Mouse (Mus musculus): ENCODE measurements around the gene Trub1. TPM values are rescaled to one million over a fixed set of nuclear protein-coding genes. Genes with fewer than 3 reads are reported as not detected.

The Trub1 gene
- polyA plus RNA-seq, 1 experiment from 2014 or later = 13.6 TPM

DNA sequence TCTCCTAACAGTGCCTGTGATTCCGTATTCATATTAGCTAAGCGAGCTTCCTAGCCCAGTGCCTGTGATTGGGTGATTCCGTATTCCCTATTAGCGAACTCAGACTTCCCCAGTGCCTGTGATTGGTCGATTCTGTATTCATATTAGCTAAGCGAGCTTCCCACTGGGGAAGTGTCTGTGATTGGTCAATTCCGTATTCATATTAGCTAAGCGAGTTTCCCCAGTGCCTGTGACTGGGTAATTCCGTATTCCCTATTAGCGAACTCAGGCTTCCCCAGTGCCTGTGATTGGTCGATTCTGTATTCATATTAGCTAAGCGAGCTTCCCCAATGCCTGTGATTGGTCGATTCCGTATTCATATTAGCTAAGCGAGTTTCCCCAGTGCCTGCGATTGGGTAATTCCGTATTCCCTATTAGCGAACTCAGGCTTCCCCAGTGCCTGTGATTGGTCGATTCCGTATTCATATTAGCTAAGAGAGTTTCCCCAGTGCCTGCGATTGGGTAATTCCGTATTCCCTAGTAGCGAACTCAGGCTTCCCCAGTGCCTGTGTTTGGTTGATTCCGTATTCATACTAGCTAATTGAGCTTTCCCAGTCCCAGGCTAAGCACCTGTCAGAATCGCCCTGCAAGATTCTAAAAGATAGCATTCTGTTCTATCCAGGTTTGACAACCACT, 2.7 kb downstream of the Trub1 start:
- ATAC-seq (ENCODE audit: low FRiP score) (no peak), DNase-seq (ENCODE audit: low spot score) (no peak)
- Histone ChIP-seq H3K27me3 (ENCODE audit: control insufficient read depth, insufficient read depth, low read length) (no peaks in the 10 kb centered on the region), H3K9ac (no peak overlapping the region), H3K4me1 (replicated peaks; ENCODE audit: control insufficient read depth, insufficient read depth, low read length) (peaks cover 15% of the 10 kb centered on the region; the same call in 1 of the 2 replicates), H3K4me2 (replicated peaks) (no peak overlapping the region), H3K4me3 (replicated peaks; ENCODE audit: low read length) (no peak overlapping the region), H3K9me3 (ENCODE audit: control insufficient read depth, low read length) (no peaks in the 10 kb centered on the region), H3K27ac (no peak overlapping the region), H3K36me3 (replicated peaks; ENCODE audit: control insufficient read depth, insufficient read depth) (no peaks in the 10 kb centered on the region)
- WGBS = 96% methylated on average over 25 of the region's 25 CpGs

DNA sequence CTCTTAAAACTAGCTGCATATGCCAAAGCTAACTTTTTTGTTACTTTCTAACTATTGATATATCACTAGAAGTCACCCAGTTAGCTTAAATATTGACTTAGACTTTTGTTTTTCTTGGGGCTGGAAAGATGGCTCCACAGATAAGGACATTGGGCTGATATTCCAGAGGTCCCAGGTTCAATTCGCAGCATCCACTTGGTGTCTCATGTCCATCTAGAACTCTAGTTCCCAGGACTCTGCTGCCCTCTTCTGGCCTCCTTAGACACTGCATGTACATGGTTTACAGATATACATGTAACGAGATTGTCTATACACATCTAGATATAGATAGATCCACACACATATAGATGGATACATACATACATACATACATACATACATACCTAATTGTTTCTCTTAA, 4.4 kb downstream of the Trub1 start:
- no peaks in the 10 kb centered on the region for H3K36me3 ChIP-seq (replicated peaks; ENCODE audit: control insufficient read depth, insufficient read depth)
- 76% methylated on average over 2 of the region's 2 CpGs for WGBS
- H3K4me3 ChIP-seq (replicated peaks; ENCODE audit: low read length) = no peak overlapping the region
- peaks cover 14% of the 10 kb centered on the region; the same call in 1 of the 2 replicates for H3K4me1 ChIP-seq (replicated peaks; ENCODE audit: control insufficient read depth, insufficient read depth, low read length)
- H3K27me3 ChIP-seq (ENCODE audit: control insufficient read depth, insufficient read depth, low read length) = no peaks in the 10 kb centered on the region
- ATAC-seq (ENCODE audit: low FRiP score) = no peak
- no peak overlapping the region for H3K27ac ChIP-seq
- no peak overlapping the region for H3K9ac ChIP-seq
- no peak for DNase-seq (ENCODE audit: low spot score)
- no peak overlapping the region for H3K4me2 ChIP-seq (replicated peaks)
- H3K9me3 ChIP-seq (ENCODE audit: control insufficient read depth, low read length) = no peaks in the 10 kb centered on the region

GRCm38 (mm10) chr19:57463741-57464140, 11.0 kb downstream of the Trub1 start:
- H3K4me3 ChIP-seq (replicated peaks; ENCODE audit: low read length) = no peak overlapping the region
- no peak for ATAC-seq (ENCODE audit: low FRiP score)
- H3K4me2 ChIP-seq (replicated peaks) = no peak overlapping the region
- no peaks in the 10 kb centered on the region for H3K9me3 ChIP-seq (ENCODE audit: control insufficient read depth, low read length)
- no peak for DNase-seq (ENCODE audit: low spot score)
- H3K9ac ChIP-seq = no peak overlapping the region
- H3K4me1 ChIP-seq (replicated peaks; ENCODE audit: control insufficient read depth, insufficient read depth, low read length) = no peaks in the 10 kb centered on the region
- H3K36me3 ChIP-seq (replicated peaks; ENCODE audit: control insufficient read depth, insufficient read depth) = no peaks in the 10 kb centered on the region
- no peaks in the 10 kb centered on the region for H3K27me3 ChIP-seq (ENCODE audit: control insufficient read depth, insufficient read depth, low read length)
- no peak overlapping the region for H3K27ac ChIP-seq
- WGBS = 51% methylated on average over 8 of the region's 8 CpGs

DNA sequence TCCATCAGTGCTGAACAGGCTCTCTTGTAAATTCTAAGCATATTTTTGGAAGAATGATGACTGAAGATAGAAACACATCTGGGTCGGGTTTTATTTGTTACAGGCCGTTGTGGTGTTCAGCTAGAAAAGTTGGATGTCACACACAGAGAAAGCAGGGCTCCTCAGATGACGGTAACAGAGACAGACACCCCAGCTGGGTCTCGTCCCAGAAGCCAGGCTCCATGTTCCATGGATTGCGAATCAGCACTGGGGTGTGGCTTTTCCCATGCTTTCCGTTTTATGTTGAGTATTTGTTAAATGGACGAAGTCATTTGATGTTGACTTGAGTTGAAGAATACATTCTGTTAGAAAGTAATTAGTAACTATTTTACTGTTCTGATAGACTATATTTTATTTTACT, 13.0 kb downstream of the Trub1 start:
- Histone ChIP-seq H3K9ac (no peak overlapping the region), H3K27me3 (ENCODE audit: control insufficient read depth, insufficient read depth, low read length) (no peaks in the 10 kb centered on the region), H3K4me3 (replicated peaks; ENCODE audit: low read length) (no peak overlapping the region), H3K9me3 (ENCODE audit: control insufficient read depth, low read length) (no peaks in the 10 kb centered on the region), H3K4me2 (replicated peaks) (no peak overlapping the region), H3K27ac (no peak overlapping the region), H3K36me3 (replicated peaks; ENCODE audit: control insufficient read depth, insufficient read depth) (no peaks in the 10 kb centered on the region), H3K4me1 (replicated peaks; ENCODE audit: control insufficient read depth, insufficient read depth, low read length) (0 out of 2 replicates have a peak, but pooled peaks cover 3% of the 10 kb centered on the region)
- 96% methylated on average over 7 of the region's 7 CpGs for WGBS
- DNase-seq (ENCODE audit: low spot score) = no peak
- ATAC-seq (ENCODE audit: low FRiP score) = no peak

DNA sequence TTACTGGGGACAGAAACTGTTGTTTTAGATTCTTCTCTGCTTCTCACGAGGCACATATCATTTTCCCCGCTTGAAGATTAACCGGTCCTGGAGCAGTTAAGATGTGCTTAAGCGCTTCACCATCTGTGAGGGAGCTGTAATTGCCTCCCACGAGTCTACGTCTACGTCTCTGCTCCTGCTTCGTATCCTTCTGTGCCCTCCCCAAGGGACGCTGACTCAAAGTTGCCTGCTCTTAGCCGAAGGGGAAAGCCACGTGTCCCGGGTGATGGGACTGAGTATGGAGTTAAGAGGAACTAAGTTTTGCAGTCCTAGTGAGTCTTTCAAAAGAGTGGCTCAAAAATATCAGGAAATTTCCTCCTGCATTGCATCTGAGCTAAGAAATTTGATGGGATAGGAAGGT, 18.3 kb downstream of the Trub1 start:
- Histone ChIP-seq H3K4me3 (replicated peaks; ENCODE audit: low read length) (no peak overlapping the region), H3K9ac (no peak overlapping the region), H3K27ac (no peak overlapping the region), H3K9me3 (ENCODE audit: control insufficient read depth, low read length) (no peaks in the 10 kb centered on the region), H3K27me3 (ENCODE audit: control insufficient read depth, insufficient read depth, low read length) (no peaks in the 10 kb centered on the region), H3K36me3 (replicated peaks; ENCODE audit: control insufficient read depth, insufficient read depth) (no peaks in the 10 kb centered on the region), H3K4me1 (replicated peaks; ENCODE audit: control insufficient read depth, insufficient read depth, low read length) (peaks cover 5% of the 10 kb centered on the region; the same call in 1 of the 2 replicates), H3K4me2 (replicated peaks) (no peak overlapping the region)
- WGBS = 65% methylated on average over 12 of the region's 12 CpGs
- ATAC-seq (ENCODE audit: low FRiP score) (no peak), DNase-seq (ENCODE audit: low spot score) (no peak)

GRCm38 (mm10) chr19:57472169-57472568, 19.5 kb downstream of the Trub1 start:
- Histone ChIP-seq H3K9me3 (ENCODE audit: control insufficient read depth, low read length) (no peaks in the 10 kb centered on the region), H3K9ac (no peak overlapping the region), H3K27ac (no peak overlapping the region), H3K4me2 (replicated peaks) (no peak overlapping the region), H3K4me1 (replicated peaks; ENCODE audit: control insufficient read depth, insufficient read depth, low read length) (peaks cover 10% of the 10 kb centered on the region), H3K4me3 (replicated peaks; ENCODE audit: low read length) (no peak overlapping the region), H3K27me3 (ENCODE audit: control insufficient read depth, insufficient read depth, low read length) (no peaks in the 10 kb centered on the region), H3K36me3 (replicated peaks; ENCODE audit: control insufficient read depth, insufficient read depth) (no peaks in the 10 kb centered on the region)
- ATAC-seq (ENCODE audit: low FRiP score) = no peak
- 86% methylated on average over 15 of the region's 15 CpGs for WGBS
- no peak for DNase-seq (ENCODE audit: low spot score)

- Histone ChIP-seq H3K27ac (0 out of 2 replicates have a peak overlapping the region, but pooled peaks have one; percentile 3), H3K4me1 (replicated peaks; ENCODE audit: control insufficient read depth, insufficient read depth, low read length) (peaks cover 10% of the 10 kb centered on the region), H3K9ac (no peak overlapping the region), H3K4me2 (replicated peaks) (no peak overlapping the region; the same call in 1 of the 2 replicates), H3K36me3 (replicated peaks; ENCODE audit: control insufficient read depth, insufficient read depth) (no peaks in the 10 kb centered on the region), H3K4me3 (replicated peaks; ENCODE audit: low read length) (no peak overlapping the region), H3K27me3 (ENCODE audit: control insufficient read depth, insufficient read depth, low read length) (no peaks in the 10 kb centered on the region), H3K9me3 (ENCODE audit: control insufficient read depth, low read length) (no peaks in the 10 kb centered on the region)
- no peak for ATAC-seq (ENCODE audit: low FRiP score)
- no peak for DNase-seq (ENCODE audit: low spot score)
- 54% methylated on average over 16 of the region's 16 CpGs for WGBS
These were observed 20.6 kb downstream of the Trub1 start for GRCm38 (mm10) chr19:57473301-57473700.

GRCm38 (mm10) chr19:57475298-57475697, 22.6 kb downstream of the Trub1 start:
- no peak overlapping the region for H3K4me2 ChIP-seq (replicated peaks)
- peaks cover 21% of the 10 kb centered on the region for H3K4me1 ChIP-seq (replicated peaks; ENCODE audit: control insufficient read depth, insufficient read depth, low read length)
- ATAC-seq (ENCODE audit: low FRiP score) (no peak), DNase-seq (ENCODE audit: low spot score) (no peak)
- WGBS = 82% methylated on average over 4 of the region's 4 CpGs
- no peak overlapping the region for H3K27ac ChIP-seq
- no peak overlapping the region for H3K9ac ChIP-seq
- H3K4me3 ChIP-seq (replicated peaks; ENCODE audit: low read length) = no peak overlapping the region
- no peaks in the 10 kb centered on the region for H3K27me3 ChIP-seq (ENCODE audit: control insufficient read depth, insufficient read depth, low read length)
- H3K9me3 ChIP-seq (ENCODE audit: control insufficient read depth, low read length) = no peaks in the 10 kb centered on the region
- no peaks in the 10 kb centered on the region for H3K36me3 ChIP-seq (replicated peaks; ENCODE audit: control insufficient read depth, insufficient read depth)

GRCm38 (mm10) chr19:57477310-57477709, 24.6 kb downstream of the Trub1 start:
- Histone ChIP-seq H3K27ac (no peak overlapping the region), H3K9me3 (ENCODE audit: control insufficient read depth, low read length) (no peaks in the 10 kb centered on the region), H3K4me3 (replicated peaks; ENCODE audit: low read length) (no peak overlapping the region), H3K4me2 (replicated peaks) (no peak overlapping the region), H3K9ac (no peak overlapping the region), H3K27me3 (ENCODE audit: control insufficient read depth, insufficient read depth, low read length) (no peaks in the 10 kb centered on the region), H3K4me1 (replicated peaks; ENCODE audit: control insufficient read depth, insufficient read depth, low read length) (peaks cover 16% of the 10 kb centered on the region), H3K36me3 (replicated peaks; ENCODE audit: control insufficient read depth, insufficient read depth) (no peaks in the 10 kb centered on the region)
- DNase-seq (ENCODE audit: low spot score) (no peak), ATAC-seq (ENCODE audit: low FRiP score) (no peak)
- WGBS = 63% methylated on average over 8 of the region's 8 CpGs

DNA sequence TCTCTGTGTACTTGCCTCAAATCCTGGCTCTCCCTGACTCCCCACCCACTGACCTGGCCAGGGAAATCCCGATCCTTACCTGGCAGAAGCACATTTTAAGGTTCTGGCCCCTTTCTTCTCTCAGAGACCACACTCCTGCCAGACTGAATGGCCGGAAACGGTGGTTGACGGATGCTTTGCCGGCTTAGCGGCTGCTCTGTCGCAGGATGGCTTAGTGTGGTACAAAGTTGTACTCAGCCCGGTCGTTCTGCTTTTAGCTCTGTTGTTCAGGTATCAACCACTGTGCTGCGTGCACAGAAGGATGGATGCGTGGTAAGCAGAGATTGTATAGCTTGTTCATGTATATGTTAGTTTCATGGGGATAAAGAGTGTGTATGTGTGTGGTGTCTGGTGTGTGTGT, 25.3 kb downstream of the Trub1 start:
- WGBS = 85% methylated on average over 11 of the region's 11 CpGs
- no peak for DNase-seq (ENCODE audit: low spot score)
- H3K4me1 ChIP-seq (replicated peaks; ENCODE audit: control insufficient read depth, insufficient read depth, low read length) = peaks cover 16% of the 10 kb centered on the region
- no peaks in the 10 kb centered on the region for H3K27me3 ChIP-seq (ENCODE audit: control insufficient read depth, insufficient read depth, low read length)
- no peak overlapping the region for H3K9ac ChIP-seq
- no peak overlapping the region for H3K4me2 ChIP-seq (replicated peaks)
- H3K4me3 ChIP-seq (replicated peaks; ENCODE audit: low read length) = no peak overlapping the region
- H3K9me3 ChIP-seq (ENCODE audit: control insufficient read depth, low read length) = no peaks in the 10 kb centered on the region
- no peak for ATAC-seq (ENCODE audit: low FRiP score)
- no peak overlapping the region for H3K27ac ChIP-seq
- no peaks in the 10 kb centered on the region for H3K36me3 ChIP-seq (replicated peaks; ENCODE audit: control insufficient read depth, insufficient read depth)
